Mouse (Mus musculus) embryonic facial prominence, embryonic 12.5 days (tissue): ENCODE results near the gene Arhgef7. TPM values are rescaled to one million over a fixed set of nuclear protein-coding genes. Genes with fewer than 3 reads are reported as not detected.

Experiments used
- ATAC-seq: fragments of 200-750 bp; cut with Nextera tagmentation; 2 replicates; pipeline ENCODE4 v1.8.0; 2017; ENCODE audit not compliant: insufficient number of reproducible peaks, insufficient read depth, low FRiP score, low TSS enrichment
- H3K27ac ChIP-seq: fragments of 300-500 bp; sonication (generic); 2 replicates; pipeline ENCODE4 v1.5.1; 2016; ENCODE audit warnings: mild to moderate bottlenecking
- H3K27me3 ChIP-seq: fragments of 300-500 bp; sonication (generic); 2 replicates; pipeline ENCODE4 v1.6.1; 2016; ENCODE audit warnings: mild to moderate bottlenecking, moderate library complexity
- H3K36me3 ChIP-seq: fragments of 300-500 bp; sonication (generic); 2 replicates; pipeline ENCODE4 v1.6.1; 2016; ENCODE audit warnings: mild to moderate bottlenecking
- H3K4me1 ChIP-seq: fragments of 300-500 bp; sonication (generic); 2 replicates; pipeline ENCODE4 v1.6.1; 2016
- H3K4me2 ChIP-seq: fragments of 300-500 bp; sonication (generic); replicated peaks from 2 replicates; pipeline ENCODE4 v1.6.1; 2016; ENCODE audit warnings: mild to moderate bottlenecking, moderate library complexity
- H3K4me3 ChIP-seq: fragments of 300-500 bp; sonication (generic); 2 replicates; pipeline ENCODE4 v1.5.1; 2016; ENCODE audit warnings: mild to moderate bottlenecking
- H3K9ac ChIP-seq: fragments of 300-500 bp; sonication (generic); 2 replicates; pipeline ENCODE4 v1.6.1; 2016; ENCODE audit warnings: mild to moderate bottlenecking, moderate library complexity
- H3K9me3 ChIP-seq: fragments of 300-500 bp; sonication (generic); 2 replicates; pipeline ENCODE4 v1.6.1; 2016; ENCODE audit warnings: mild to moderate bottlenecking, moderate library complexity
- WGBS: fragments of 180-500 bp; shearing (Covaris S2); methylation state at CpG from one replicate; pipeline ENCODE4 v1.1.7; 2016; 5-methylcytosine and 5-hydroxymethylcytosine counted together
- polyA plus RNA-seq: library from polyadenylated mRNA; unstranded; fragments of >200 nt; fragmentation: Nextera tagmentation; extraction: Ambion mirVana; gene quantifications from 2 replicates; pipeline ENCODE4 v1.2.1, GENCODE M21; 2016

Arhgef7 gene
- polyA plus RNA-seq, 1 experiment from 2014 or later = 55.0 TPM

- Histone ChIP-seq H3K9me3 (no peaks in the 10 kb centered on the region), H3K4me1 (no peaks in the 10 kb centered on the region), H3K9ac (no peak overlapping the region), H3K4me3 (no peak overlapping the region), H3K36me3 (no peaks in the 10 kb centered on the region), H3K4me2 (no peak overlapping the region), H3K27ac (no peak overlapping the region), H3K27me3 (peaks cover 2% of the 10 kb centered on the region; the same call in 1 of the 2 replicates)
- no peak for ATAC-seq
- WGBS = 75% methylated on average over 4 of the region's 4 CpGs
These were observed 10.3 kb upstream of the Arhgef7 start for GRCm38 (mm10) chr8:11717194-11717593.

- peak overlapping the region; percentile 81 for H3K9ac ChIP-seq
- H3K4me3 ChIP-seq = peak overlapping the region; percentile 65
- H3K4me2 ChIP-seq = peak overlapping the region; percentile 76
- no peaks in the 10 kb centered on the region for H3K36me3 ChIP-seq
- under 1% methylated on average over 22 of the region's 22 CpGs for WGBS
- ATAC-seq = no peak
- peak overlapping the region; percentile 46; the same call in 1 of the 2 replicates for H3K27ac ChIP-seq
- peaks cover 33% of the 10 kb centered on the region for H3K27me3 ChIP-seq
- no peaks in the 10 kb centered on the region for H3K9me3 ChIP-seq
- peaks cover 21% of the 10 kb centered on the region for H3K4me1 ChIP-seq
These were observed 259 bp upstream of the Arhgef7 start for GRCm38 (mm10) chr8:11727273-11727650.

GRCm38 (mm10) chr8:11728482-11729295 lies 1.2 kb downstream of the Arhgef7 start:
- ATAC-seq = peak; percentile 23
- no peaks in the 10 kb centered on the region for H3K9me3 ChIP-seq
- H3K27me3 ChIP-seq = peaks cover 30% of the 10 kb centered on the region
- peak overlapping the region; percentile 86 for H3K27ac ChIP-seq
- peak overlapping the region; percentile 81 for H3K9ac ChIP-seq
- 1% methylated on average over 57 of the region's 61 CpGs for WGBS
- peak overlapping the region; percentile 76 for H3K4me2 ChIP-seq
- peak overlapping the region; percentile 65 for H3K4me3 ChIP-seq
- no peaks in the 10 kb centered on the region for H3K36me3 ChIP-seq
- H3K4me1 ChIP-seq = peaks cover 21% of the 10 kb centered on the region

GRCm38 (mm10) chr8:11730271-11730940 lies 2.9 kb downstream of the Arhgef7 start:
- no peaks in the 10 kb centered on the region for H3K9me3 ChIP-seq
- no peak overlapping the region for H3K9ac ChIP-seq
- no peaks in the 10 kb centered on the region for H3K36me3 ChIP-seq
- peak overlapping the region; percentile 7; the same call in 1 of the 2 replicates for H3K4me3 ChIP-seq
- peaks cover 31% of the 10 kb centered on the region for H3K4me1 ChIP-seq
- no peak for ATAC-seq
- H3K27ac ChIP-seq = peak overlapping the region; percentile 78
- H3K27me3 ChIP-seq = peaks cover 23% of the 10 kb centered on the region
- 23% methylated on average over 12 of the region's 12 CpGs for WGBS
- H3K4me2 ChIP-seq = peak overlapping the region; percentile 76

GRCm38 (mm10) chr8:11735672-11736235 lies 8.2 kb downstream of the Arhgef7 start:
- peak; percentile 32; the same call in 1 of the 2 replicates for ATAC-seq
- H3K4me3 ChIP-seq = no peak overlapping the region
- no peaks in the 10 kb centered on the region for H3K27me3 ChIP-seq
- H3K9ac ChIP-seq = no peak overlapping the region
- no peak overlapping the region for H3K27ac ChIP-seq
- no peak overlapping the region for H3K4me2 ChIP-seq
- no peaks in the 10 kb centered on the region for H3K9me3 ChIP-seq
- H3K4me1 ChIP-seq = peaks cover 17% of the 10 kb centered on the region
- 79% methylated on average over 15 of the region's 15 CpGs for WGBS
- H3K36me3 ChIP-seq = peaks cover 10% of the 10 kb centered on the region

GRCm38 (mm10) chr8:11737096-11737495 lies 9.6 kb downstream of the Arhgef7 start:
- ATAC-seq = no peak
- H3K4me1 ChIP-seq = peaks cover 10% of the 10 kb centered on the region; the same call in 1 of the 2 replicates
- H3K4me3 ChIP-seq = no peak overlapping the region
- H3K9ac ChIP-seq = no peak overlapping the region
- 84% methylated on average over 6 of the region's 6 CpGs for WGBS
- no peak overlapping the region for H3K4me2 ChIP-seq
- H3K9me3 ChIP-seq = no peaks in the 10 kb centered on the region
- no peak overlapping the region for H3K27ac ChIP-seq
- peaks cover 10% of the 10 kb centered on the region for H3K36me3 ChIP-seq
- no peaks in the 10 kb centered on the region for H3K27me3 ChIP-seq

GRCm38 (mm10) chr8:11739082-11739481 lies 11.6 kb downstream of the Arhgef7 start:
- Histone ChIP-seq H3K36me3 (peaks cover 10% of the 10 kb centered on the region), H3K4me2 (no peak overlapping the region), H3K4me1 (peaks cover 10% of the 10 kb centered on the region; the same call in 1 of the 2 replicates), H3K9me3 (no peaks in the 10 kb centered on the region), H3K4me3 (no peak overlapping the region), H3K9ac (no peak overlapping the region), H3K27ac (no peak overlapping the region), H3K27me3 (no peaks in the 10 kb centered on the region)
- no peak for ATAC-seq
- 82% methylated on average over 5 of the region's 5 CpGs for WGBS

- 84% methylated on average over 2 of the region's 2 CpGs for WGBS
These were observed 13.3 kb downstream of the Arhgef7 start for GRCm38 (mm10) chr8:11740857-11741256.

GRCm38 (mm10) chr8:11743580-11743979 lies 16.1 kb downstream of the Arhgef7 start:
- 78% methylated on average over 10 of the region's 10 CpGs for WGBS
- H3K4me2 ChIP-seq = no peak overlapping the region
- no peak overlapping the region for H3K27ac ChIP-seq
- H3K9me3 ChIP-seq = no peaks in the 10 kb centered on the region
- H3K9ac ChIP-seq = no peak overlapping the region
- peaks cover 14% of the 10 kb centered on the region for H3K4me1 ChIP-seq
- H3K4me3 ChIP-seq = no peak overlapping the region
- H3K36me3 ChIP-seq = 0 out of 2 replicates have a peak, but pooled peaks cover 8% of the 10 kb centered on the region
- ATAC-seq = no peak
- no peaks in the 10 kb centered on the region for H3K27me3 ChIP-seq

More at GRCm38 (mm10) chr8:11740857-11741256, 13.3 kb downstream of the Arhgef7 start:
- H3K4me3 ChIP-seq = no peak overlapping the region
- ATAC-seq = no peak
- no peak overlapping the region for H3K27ac ChIP-seq
- no peaks in the 10 kb centered on the region for H3K27me3 ChIP-seq
- no peak overlapping the region for H3K4me2 ChIP-seq
- H3K9ac ChIP-seq = no peak overlapping the region
- no peaks in the 10 kb centered on the region for H3K9me3 ChIP-seq
- H3K4me1 ChIP-seq = no peaks in the 10 kb centered on the region
- H3K36me3 ChIP-seq = peaks cover 13% of the 10 kb centered on the region

- Histone ChIP-seq H3K4me1 (peaks cover 14% of the 10 kb centered on the region), H3K9ac (no peak overlapping the region), H3K4me3 (no peak overlapping the region), H3K27me3 (no peaks in the 10 kb centered on the region), H3K36me3 (0 out of 2 replicates have a peak, but pooled peaks cover 3% of the 10 kb centered on the region), H3K9me3 (no peaks in the 10 kb centered on the region), H3K4me2 (no peak overlapping the region), H3K27ac (no peak overlapping the region)
- 64% methylated on average over 11 of the region's 11 CpGs for whole genome bisulfite sequencing
- ATAC-seq = no peak
These were observed 19.5 kb downstream of the Arhgef7 start for GRCm38 (mm10) chr8:11746850-11747600.

- Histone ChIP-seq H3K4me2 (no peak overlapping the region), H3K9me3 (no peaks in the 10 kb centered on the region), H3K4me3 (no peak overlapping the region), H3K27me3 (no peaks in the 10 kb centered on the region), H3K27ac (no peak overlapping the region), H3K36me3 (0 out of 2 replicates have a peak, but pooled peaks cover 3% of the 10 kb centered on the region), H3K4me1 (peaks cover 14% of the 10 kb centered on the region), H3K9ac (no peak overlapping the region)
- no peak for ATAC-seq
- WGBS = 64% methylated on average over 6 of the region's 6 CpGs
These were observed 22.0 kb downstream of the Arhgef7 start for GRCm38 (mm10) chr8:11749472-11749871.
